Mouse (Mus musculus) kidney, postnatal 0 days (tissue): Measurements from ENCODE around the gene Pcyt2. TPM values are rescaled to one million over a fixed set of nuclear protein-coding genes. Genes with fewer than 3 reads are reported as not detected.

Source experiments
- ATAC-seq: fragments of 200-750 bp; cut with Nextera tagmentation; replicated peaks from 2 replicates; pipeline ENCODE4 v1.8.0; 2017; ENCODE audit warnings: low read depth, moderate number of reproducible peaks, moderate TSS enrichment, moderate library complexity; ENCODE audit not compliant: low FRiP score
- DNase-seq: peaks from one replicate; pipeline ENCODE4 v3.0.0-alpha.2; 2016; ENCODE audit warnings: low spot score
- H3K27ac ChIP-seq: fragments of 300-500 bp; sonication (generic); 2 replicates; pipeline ENCODE4 v1.5.1; 2014; ENCODE audit warnings: mild to moderate bottlenecking
- H3K27me3 ChIP-seq: fragments of 300-500 bp; sonication (generic); 2 replicates; pipeline ENCODE4 v1.6.1; 2014; ENCODE audit warnings: low read length, mixed read lengths; ENCODE audit not compliant: insufficient read depth
- H3K36me3 ChIP-seq: fragments of 300-500 bp; sonication (generic); 2 replicates; pipeline ENCODE4 v1.6.1; 2014; ENCODE audit warnings: low read length, mixed read lengths; ENCODE audit not compliant: insufficient read depth
- H3K4me1 ChIP-seq: fragments of 300-500 bp; sonication (generic); replicated peaks from 2 replicates; pipeline ENCODE4 v1.6.1; 2014; ENCODE audit warnings: antibody characterized with exemption, low read length, mixed read lengths; ENCODE audit not compliant: insufficient read depth
- H3K4me2 ChIP-seq: fragments of 300-500 bp; sonication (generic); 2 replicates; pipeline ENCODE4 v1.6.1; 2014; ENCODE audit warnings: mild to moderate bottlenecking, low read length, moderate library complexity, mixed read lengths
- H3K4me3 ChIP-seq: fragments of 300-500 bp; sonication (generic); replicated peaks from 2 replicates; pipeline ENCODE4 v1.5.1; 2014; ENCODE audit warnings: low read depth, low read length
- H3K9ac ChIP-seq: fragments of 300-500 bp; sonication (generic); 2 replicates; pipeline ENCODE4 v1.6.1; 2014; ENCODE audit warnings: low read depth, low read length
- H3K9me3 ChIP-seq: fragments of 300-500 bp; sonication (generic); replicated peaks from 2 replicates; pipeline ENCODE4 v1.6.1; 2016; ENCODE audit warnings: low read length, inconsistent platforms, mixed read lengths
- CTCF ChIP-seq: IDR thresholded peaks from 2 replicates; pipeline ENCODE4 v1.5.1; 2016; ENCODE audit warnings: antibody characterized with exemption, low read depth, mild to moderate bottlenecking, moderate library complexity
- WGBS: fragments of 180-500 bp; shearing (Covaris S2); extraction: QIAGEN DNeasy Blood & Tissue Kit; methylation state at CpG from one replicate; pipeline ENCODE4 v1.1.7; 2014; 5-methylcytosine and 5-hydroxymethylcytosine counted together
- polyA plus RNA-seq: library from polyadenylated mRNA; unstranded; fragments of >200 nt; fragmentation: Nextera tagmentation; extraction: Ambion mirVana; gene quantifications from 2 replicates; pipeline ENCODE4 v1.2.1, GENCODE M21; 2015

Gene Pcyt2
- polyA plus RNA-seq, 1 experiment from 2014 or later = 116 TPM

DNA sequence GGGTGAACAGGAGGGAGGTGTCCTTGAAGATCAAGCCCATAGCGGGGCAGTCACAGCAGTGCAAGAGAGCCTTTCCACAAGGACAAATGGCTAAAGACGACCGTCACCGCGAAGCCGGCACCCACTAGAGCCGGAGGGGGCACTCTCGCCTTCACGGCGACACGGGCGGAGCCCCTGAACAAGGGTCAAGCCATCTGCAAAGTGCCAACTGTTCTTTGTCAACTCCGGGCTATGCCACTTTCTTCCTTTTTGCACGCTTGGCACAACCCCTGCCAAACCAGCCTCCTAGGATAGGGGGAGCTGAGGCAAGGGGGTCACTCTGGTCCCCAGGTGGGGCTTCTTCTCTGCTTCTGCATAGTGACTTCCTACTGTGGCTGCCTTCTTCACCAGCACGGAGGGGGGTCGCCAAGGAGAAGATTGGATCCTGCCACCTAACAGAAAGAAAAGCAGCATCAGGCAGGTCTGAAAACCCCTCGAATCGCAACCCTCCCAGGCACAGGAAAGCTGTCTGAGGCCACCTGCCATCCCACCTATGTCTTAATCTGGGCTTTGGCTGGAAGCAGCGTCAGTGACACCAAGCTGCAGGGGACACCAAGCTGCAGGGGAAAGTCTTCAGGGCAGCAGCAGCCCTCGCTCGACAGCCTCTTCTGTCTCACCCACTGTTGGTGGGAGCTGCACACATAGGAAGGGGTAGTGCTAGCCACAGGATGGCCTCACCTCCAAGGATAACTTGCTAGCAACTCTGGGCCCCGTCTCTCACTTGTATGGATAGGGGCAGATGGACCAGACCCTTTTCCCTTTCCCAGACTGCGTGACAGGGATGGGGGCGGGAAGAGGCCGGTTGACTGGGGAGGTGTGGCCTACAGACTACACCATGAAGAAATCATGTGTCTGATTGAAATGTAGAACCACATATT, 1.1 kb upstream of the Pcyt2 start:
- no peak overlapping the region for H3K4me3 ChIP-seq
- no peak for DNase-seq
- peaks cover 25% of the 10 kb centered on the region for H3K36me3 ChIP-seq
- H3K9ac ChIP-seq = no peak overlapping the region
- H3K4me2 ChIP-seq = no peak overlapping the region
- no peak for TF ChIP-seq CTCF
- no peaks in the 10 kb centered on the region for H3K9me3 ChIP-seq
- no peaks in the 10 kb centered on the region for H3K27me3 ChIP-seq
- 91% methylated on average over 25 of the region's 25 CpGs for whole genome bisulfite sequencing
- ATAC-seq = no peak
- H3K27ac ChIP-seq = no peak overlapping the region
- peaks cover 6% of the 10 kb centered on the region; the same call in 1 of the 2 replicates for H3K4me1 ChIP-seq

DNA sequence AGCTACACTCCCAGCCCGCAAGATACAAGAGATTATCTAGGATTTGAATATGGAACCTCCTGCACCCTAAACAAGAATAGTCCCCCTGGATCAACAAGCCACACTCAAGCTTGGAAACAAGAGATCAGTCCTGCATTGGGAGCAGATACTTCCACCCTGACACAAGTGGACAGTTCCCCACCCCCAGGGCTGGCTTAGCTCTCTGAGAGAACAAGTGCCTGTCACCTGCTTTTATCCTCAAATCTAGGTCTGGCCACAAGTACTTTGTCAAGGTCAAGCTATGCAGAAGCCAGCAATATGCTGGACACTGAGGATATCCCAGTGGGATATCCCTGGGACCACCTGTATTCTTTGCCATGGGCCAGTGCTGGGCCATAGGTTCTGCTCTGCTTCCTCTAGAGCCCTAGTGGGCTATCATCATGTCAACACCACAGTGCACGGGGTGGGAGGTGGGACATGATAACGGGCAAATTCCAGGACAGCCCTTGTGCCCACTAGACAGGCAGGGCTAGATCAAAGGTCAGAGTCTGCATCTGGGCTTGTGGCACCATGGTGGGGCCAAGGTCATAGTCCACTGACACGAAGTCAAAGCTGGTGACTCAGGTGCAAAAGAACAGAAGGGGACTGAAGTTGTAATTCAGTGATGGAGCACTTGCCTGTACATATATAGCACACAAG, 980 bp downstream of the Pcyt2 start:
- ATAC-seq (no peak; the same call in 1 of the 2 replicates), DNase-seq (peak; percentile 20)
- WGBS = 43% methylated on average over 4 of the region's 4 CpGs
- H3K4me2 ChIP-seq = peak overlapping the region; percentile 62
- H3K36me3 ChIP-seq = peaks cover 30% of the 10 kb centered on the region
- H3K9ac ChIP-seq = peak overlapping the region; percentile 72
- no peak for TF ChIP-seq CTCF
- H3K27me3 ChIP-seq = no peaks in the 10 kb centered on the region
- peak overlapping the region; percentile 74 for H3K4me3 ChIP-seq
- peak overlapping the region; percentile 82 for H3K27ac ChIP-seq
- peaks cover 6% of the 10 kb centered on the region; the same call in 1 of the 2 replicates for H3K4me1 ChIP-seq
- H3K9me3 ChIP-seq = no peaks in the 10 kb centered on the region

DNA sequence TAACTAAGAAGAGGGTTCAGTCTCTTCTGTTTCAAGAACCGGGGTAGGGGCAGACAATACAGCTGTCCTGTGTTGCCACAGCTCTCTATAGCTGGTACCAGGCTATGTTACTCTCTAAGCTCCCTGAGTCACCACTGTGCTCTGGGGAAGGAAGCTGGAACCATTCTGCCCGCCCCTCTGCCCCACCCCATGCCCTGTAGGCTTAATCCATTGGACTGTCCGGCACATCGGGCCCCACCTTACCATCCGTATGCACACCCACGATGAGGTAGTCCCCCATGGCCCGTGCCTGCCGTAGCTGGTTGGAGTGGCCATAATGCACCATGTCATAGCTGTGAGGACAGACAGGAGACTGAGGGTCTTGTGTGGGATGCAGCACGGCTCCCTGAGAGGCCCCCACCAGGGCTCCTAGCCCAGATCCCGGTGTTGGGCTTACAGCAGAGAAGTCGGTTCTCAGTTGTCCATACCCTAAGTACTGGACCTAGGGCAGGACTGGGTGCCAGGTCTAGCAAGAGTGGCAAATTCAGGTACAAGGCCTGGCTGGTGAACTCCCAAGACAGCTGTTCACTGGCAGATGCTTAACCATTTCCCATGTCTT, 2.0 kb downstream of the Pcyt2 start:
- no peak overlapping the region for H3K4me3 ChIP-seq
- H3K9ac ChIP-seq = no peak overlapping the region
- H3K27me3 ChIP-seq = no peaks in the 10 kb centered on the region
- H3K36me3 ChIP-seq = peaks cover 34% of the 10 kb centered on the region
- no peak for ATAC-seq
- no peak overlapping the region for H3K4me2 ChIP-seq
- H3K9me3 ChIP-seq = no peaks in the 10 kb centered on the region
- no peak for DNase-seq
- WGBS = 91% methylated on average over 11 of the region's 11 CpGs
- H3K27ac ChIP-seq = no peak overlapping the region
- peaks cover 6% of the 10 kb centered on the region; the same call in 1 of the 2 replicates for H3K4me1 ChIP-seq
- no peak for TF ChIP-seq CTCF

GRCm38 (mm10) chr11:120615167-120615566, 2.6 kb downstream of the Pcyt2 start:
- Histone ChIP-seq H3K36me3 (peaks cover 32% of the 10 kb centered on the region), H3K4me2 (no peak overlapping the region), H3K9me3 (no peaks in the 10 kb centered on the region), H3K9ac (no peak overlapping the region), H3K4me3 (no peak overlapping the region), H3K27me3 (no peaks in the 10 kb centered on the region), H3K4me1 (peaks cover 6% of the 10 kb centered on the region; the same call in 1 of the 2 replicates), H3K27ac (no peak overlapping the region)
- ATAC-seq (no peak), DNase-seq (no peak)
- WGBS = 93% methylated on average over 6 of the region's 6 CpGs
- TF ChIP-seq CTCF = no peak

- peaks cover 7% of the 10 kb centered on the region for H3K4me1 ChIP-seq
- peaks cover 26% of the 10 kb centered on the region for H3K36me3 ChIP-seq
- H3K9me3 ChIP-seq = no peaks in the 10 kb centered on the region
- DNase-seq (no peak), ATAC-seq (no peak)
- no peak overlapping the region for H3K4me2 ChIP-seq
- WGBS = 83% methylated on average over 8 of the region's 8 CpGs
- H3K27ac ChIP-seq = no peak overlapping the region
- no peaks in the 10 kb centered on the region for H3K27me3 ChIP-seq
- no peak overlapping the region for H3K4me3 ChIP-seq
- no peak overlapping the region for H3K9ac ChIP-seq
- TF ChIP-seq CTCF = no peak
These were observed 3.8 kb downstream of the Pcyt2 start for GRCm38 (mm10) chr11:120613976-120614375.

DNA sequence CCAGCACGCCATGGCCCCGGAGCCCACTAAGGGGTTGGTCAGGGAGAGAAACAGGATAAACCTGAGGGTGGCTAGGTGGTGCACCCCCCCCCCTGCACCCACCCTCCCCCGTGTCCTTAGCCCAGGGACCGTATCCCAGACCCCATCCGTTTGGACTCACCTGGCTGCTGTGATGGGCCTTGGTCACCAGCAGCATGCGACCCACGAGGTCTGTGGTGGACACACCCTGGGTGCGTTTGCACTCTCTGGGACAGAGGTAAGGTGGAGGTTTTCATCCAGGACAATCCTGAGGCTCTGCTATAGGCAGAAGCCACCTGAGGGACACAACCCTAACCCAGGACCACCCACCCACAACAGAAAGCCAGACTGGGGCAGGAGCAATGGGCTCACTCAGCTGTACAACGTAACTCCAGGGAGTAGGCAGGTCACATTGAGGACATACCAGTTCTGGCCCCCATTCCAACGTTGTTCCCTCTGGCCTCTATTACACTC, 4.2 kb downstream of the Pcyt2 start:
- H3K36me3 ChIP-seq = peaks cover 26% of the 10 kb centered on the region
- ATAC-seq (no peak), DNase-seq (no peak)
- 92% methylated on average over 10 of the region's 10 CpGs for WGBS
- H3K4me3 ChIP-seq = no peak overlapping the region
- peaks cover 11% of the 10 kb centered on the region for H3K4me1 ChIP-seq
- no peak overlapping the region for H3K9ac ChIP-seq
- no peaks in the 10 kb centered on the region for H3K9me3 ChIP-seq
- no peak overlapping the region for H3K4me2 ChIP-seq
- no peak for TF ChIP-seq CTCF
- H3K27ac ChIP-seq = no peak overlapping the region
- H3K27me3 ChIP-seq = no peaks in the 10 kb centered on the region
